Mouse (Mus musculus) midbrain, embryonic 10.5 days (tissue): ENCODE measurements around the gene Mut. TPM values are rescaled to one million over a fixed set of nuclear protein-coding genes. Genes with fewer than 3 reads are reported as not detected.
A peak's percentile ranks its signal among the peaks of the same experiment; 100 is the strongest.

Experiments used
- DNase-seq: peaks from one replicate; pipeline ENCODE4 v3.0.0-alpha.2; 2017; ENCODE audit warnings: low spot score
- H3K27ac ChIP-seq: fragments of 300-500 bp; sonication (generic); replicated peaks from 2 replicates; pipeline ENCODE4 v1.5.1; 2016; ENCODE audit warnings: mild to moderate bottlenecking
- H3K27me3 ChIP-seq: fragments of 300-500 bp; sonication (generic); 2 replicates; pipeline ENCODE4 v1.6.1; 2016; ENCODE audit warnings: low read depth, mild to moderate bottlenecking; ENCODE audit not compliant: poor library complexity, severe bottlenecking
- H3K36me3 ChIP-seq: fragments of 300-500 bp; sonication (generic); 2 replicates; pipeline ENCODE4 v1.6.1; 2016; ENCODE audit warnings: mild to moderate bottlenecking, moderate library complexity
- H3K4me1 ChIP-seq: fragments of 300-500 bp; sonication (generic); 2 replicates; pipeline ENCODE4 v1.6.1; 2016
- H3K4me3 ChIP-seq: fragments of 300-500 bp; sonication (generic); 2 replicates; pipeline ENCODE4 v1.5.1; 2016; ENCODE audit warnings: mild to moderate bottlenecking, moderate library complexity
- H3K9me3 ChIP-seq: fragments of 300-500 bp; sonication (generic); replicated peaks from 2 replicates; pipeline ENCODE4 v1.6.1; 2016; ENCODE audit warnings: mild to moderate bottlenecking
- WGBS: fragments of 180-500 bp; shearing (Covaris S2); methylation state at CpG from one replicate; pipeline ENCODE4 v1.1.7; 2016; 5-methylcytosine and 5-hydroxymethylcytosine counted together
- polyA plus RNA-seq: library from polyadenylated mRNA; unstranded; fragments of >200 nt; fragmentation: Nextera tagmentation; extraction: Ambion mirVana; gene quantifications from 2 replicates; pipeline ENCODE4 v1.2.1, GENCODE M21; 2016

The Mut gene
- 27.6 and 29.1 TPM in 2 replicates for polyA plus RNA-seq

DNA sequence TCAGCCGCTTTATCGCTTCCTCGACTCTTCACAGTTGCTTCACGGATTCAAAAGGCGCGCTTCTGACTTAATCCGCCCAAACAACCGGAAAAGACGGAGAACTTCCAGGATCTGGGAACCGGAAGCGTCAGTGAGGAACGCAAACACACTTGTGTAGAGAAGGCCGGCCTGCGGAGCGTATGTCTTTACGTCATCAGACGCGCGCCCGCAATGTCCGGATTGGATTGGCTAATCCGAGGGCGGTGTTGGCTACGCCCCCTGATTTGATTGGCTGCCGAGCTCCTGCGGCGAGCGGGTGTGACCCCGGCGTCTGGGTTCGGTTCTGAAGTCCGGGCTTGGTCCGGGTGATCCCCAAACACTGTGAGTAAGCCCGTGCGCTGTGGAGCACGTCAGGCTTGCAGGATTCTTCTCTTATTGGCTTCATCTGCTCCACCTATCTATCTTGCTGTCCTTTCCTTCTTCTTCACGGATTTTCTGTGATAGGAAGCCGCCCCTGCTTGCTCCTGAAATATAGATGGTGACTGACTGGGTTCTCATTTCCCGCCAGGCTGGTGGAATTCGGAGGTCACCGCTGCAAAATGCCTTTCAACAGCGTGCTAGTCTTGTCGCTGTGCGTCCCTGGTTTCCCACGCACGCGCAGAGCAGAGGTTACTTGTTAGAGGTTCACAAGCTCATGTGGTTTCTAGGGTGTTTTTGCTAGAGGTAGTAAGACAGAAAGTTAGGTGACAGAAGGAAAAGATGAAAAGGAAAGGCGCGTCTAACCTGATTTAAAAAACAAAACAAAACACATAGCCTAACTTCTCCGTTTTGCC is at the start of gene Mut, which contains the start of gene Cenpq:
Mut (plus strand) TSS at position 266 of the 812 bp plus-strand sequence.
Cenpq (minus strand) TSS at position 628 of the 812 bp plus-strand sequence.
- no peaks in the 10 kb centered on the region for H3K9me3 ChIP-seq
- peak; percentile 96 for DNase-seq
- under 1% methylated on average over 50 of the region's 50 CpGs for WGBS
- no peaks in the 10 kb centered on the region for H3K27me3 ChIP-seq
- H3K4me1 ChIP-seq, result peaks cover 13% of the 10 kb centered on the region
- H3K4me3 ChIP-seq, result peak within 1 kb of the TSS; percentile 72
- H3K27ac ChIP-seq, result peak within 1 kb of the TSS; percentile 90
- peaks cover 30% of the 10 kb centered on the region for H3K36me3 ChIP-seq

DNA sequence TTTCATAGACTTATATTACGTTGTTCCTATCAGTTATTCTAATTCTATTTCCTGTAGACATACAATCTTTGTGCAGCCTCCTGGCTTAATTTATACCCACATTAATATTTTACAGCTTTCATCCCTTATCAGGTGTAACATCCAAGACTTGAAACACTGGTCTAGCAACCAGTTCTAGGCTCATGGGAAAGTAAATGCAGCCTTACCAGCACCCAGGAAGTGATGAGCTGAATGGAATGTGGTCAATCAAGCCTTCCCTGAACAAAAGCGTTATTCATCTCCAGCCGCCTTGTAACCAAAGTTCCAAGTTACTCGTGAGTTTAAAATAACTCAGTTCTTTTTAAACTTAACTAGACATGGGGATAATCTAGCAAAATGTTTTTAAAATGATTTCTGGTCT is 49.3 kb upstream of the Mut start:
- 0 out of 2 replicates have a peak, but pooled peaks cover 4% of the 10 kb centered on the region for H3K27me3 ChIP-seq
- DNase-seq, result no peak
- no peaks in the 10 kb centered on the region for H3K9me3 ChIP-seq
- WGBS, result 84% methylated on average over 4 of the region's 4 CpGs
- H3K4me1 ChIP-seq, result peaks cover 5% of the 10 kb centered on the region; the same call in 1 of the 2 replicates
- H3K36me3 ChIP-seq, result no peaks in the 10 kb centered on the region
- H3K4me3 ChIP-seq, result no peak overlapping the region
- no peak overlapping the region for H3K27ac ChIP-seq

DNA sequence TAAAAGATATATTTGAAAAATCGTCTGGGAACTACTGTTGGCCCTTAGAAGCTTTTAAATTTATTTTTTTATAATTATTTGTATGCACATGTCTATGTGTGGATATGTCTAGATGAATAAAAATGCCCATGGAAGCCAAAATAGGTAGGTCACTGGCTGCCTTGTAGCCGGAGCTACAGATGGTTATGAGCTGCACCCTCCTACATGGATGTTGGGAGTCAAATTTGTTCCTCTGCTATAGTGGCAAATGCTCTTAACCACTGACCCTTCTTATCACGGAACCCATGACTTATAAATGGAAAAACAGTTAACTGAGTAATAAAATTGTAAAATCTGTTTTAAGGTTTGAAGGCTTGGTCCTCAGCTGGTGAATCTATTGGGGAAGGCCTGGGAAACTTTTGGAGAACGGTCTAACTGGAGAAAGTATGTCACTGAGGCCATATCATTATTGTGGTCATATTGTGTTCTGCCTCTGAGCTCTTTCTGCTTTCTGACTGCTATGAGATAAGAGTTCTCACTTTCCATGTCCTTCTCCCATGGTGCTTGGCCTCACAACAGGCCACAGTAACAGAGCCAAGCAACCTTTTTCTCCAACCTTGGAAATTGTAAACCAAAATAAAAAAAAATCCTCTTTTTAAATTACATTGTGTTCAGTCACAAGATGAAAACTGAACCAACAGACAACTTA is 46.5 kb upstream of the Mut start:
- no peak for DNase-seq
- 80% methylated on average over 4 of the region's 4 CpGs for WGBS
- no peaks in the 10 kb centered on the region for H3K36me3 ChIP-seq
- no peak overlapping the region for H3K4me3 ChIP-seq
- no peak overlapping the region for H3K27ac ChIP-seq
- H3K4me1 ChIP-seq, result no peaks in the 10 kb centered on the region
- no peaks in the 10 kb centered on the region for H3K9me3 ChIP-seq
- H3K27me3 ChIP-seq, result no peaks in the 10 kb centered on the region

DNA sequence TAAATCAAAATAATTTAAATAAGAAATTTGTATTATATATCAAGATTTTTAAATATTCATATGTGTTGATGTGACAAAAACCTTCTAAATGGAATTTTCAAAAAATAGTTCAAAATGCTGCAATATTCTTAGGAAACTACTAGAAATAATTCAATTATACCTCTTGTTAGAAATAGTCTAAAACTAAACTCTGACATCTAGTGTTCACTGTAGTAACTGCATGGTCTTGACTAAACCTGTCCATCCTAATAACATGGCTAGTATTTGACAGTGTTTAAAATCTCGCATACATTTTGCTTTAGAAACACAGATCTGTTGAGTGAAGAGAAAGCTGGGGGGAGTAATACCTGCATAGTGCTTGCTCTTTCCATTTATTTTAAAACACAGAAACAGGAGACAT is 37.6 kb upstream of the Mut start:
- no peaks in the 10 kb centered on the region for H3K4me1 ChIP-seq
- 77% methylated on average over 1 of the region's 1 CpGs for WGBS
- H3K4me3 ChIP-seq, result no peak overlapping the region
- H3K27ac ChIP-seq, result no peak overlapping the region
- no peaks in the 10 kb centered on the region for H3K36me3 ChIP-seq
- H3K27me3 ChIP-seq, result no peaks in the 10 kb centered on the region
- no peaks in the 10 kb centered on the region for H3K9me3 ChIP-seq
- no peak for DNase-seq

DNA sequence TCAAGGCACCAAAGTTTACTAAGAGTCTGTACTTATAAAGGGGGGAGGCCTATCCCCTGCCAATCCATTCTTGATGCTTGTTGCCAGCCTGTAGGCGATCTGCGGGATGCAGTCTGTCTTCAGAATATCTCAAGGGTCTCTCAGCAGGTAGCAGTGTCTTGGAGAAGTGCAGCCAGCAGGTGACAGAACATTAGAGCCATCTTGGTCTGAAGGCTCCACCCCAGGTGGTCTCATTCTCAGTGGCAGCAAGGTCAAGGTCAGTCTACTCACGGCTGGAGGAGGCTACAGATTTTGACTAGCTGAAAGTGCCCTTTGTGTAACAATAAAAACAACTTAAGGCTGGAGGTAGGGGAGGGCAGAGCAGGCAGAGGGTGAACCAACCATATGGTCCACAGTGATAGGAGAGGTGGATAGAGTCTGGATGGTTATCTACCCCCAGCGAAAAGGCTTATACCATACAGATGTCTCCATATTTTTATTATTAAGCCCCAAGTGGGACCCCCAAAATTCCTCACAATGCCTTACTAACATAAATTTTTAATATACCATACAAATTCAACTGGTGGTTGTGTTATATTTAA is 34.6 kb upstream of the Mut start:
- no peak overlapping the region for H3K4me3 ChIP-seq
- H3K27ac ChIP-seq, result no peak overlapping the region
- H3K9me3 ChIP-seq, result no peaks in the 10 kb centered on the region
- WGBS, result 41% methylated on average over 4 of the region's 4 CpGs
- no peaks in the 10 kb centered on the region for H3K36me3 ChIP-seq
- H3K27me3 ChIP-seq, result no peaks in the 10 kb centered on the region
- DNase-seq, result no peak
- peaks cover 11% of the 10 kb centered on the region for H3K4me1 ChIP-seq

DNA sequence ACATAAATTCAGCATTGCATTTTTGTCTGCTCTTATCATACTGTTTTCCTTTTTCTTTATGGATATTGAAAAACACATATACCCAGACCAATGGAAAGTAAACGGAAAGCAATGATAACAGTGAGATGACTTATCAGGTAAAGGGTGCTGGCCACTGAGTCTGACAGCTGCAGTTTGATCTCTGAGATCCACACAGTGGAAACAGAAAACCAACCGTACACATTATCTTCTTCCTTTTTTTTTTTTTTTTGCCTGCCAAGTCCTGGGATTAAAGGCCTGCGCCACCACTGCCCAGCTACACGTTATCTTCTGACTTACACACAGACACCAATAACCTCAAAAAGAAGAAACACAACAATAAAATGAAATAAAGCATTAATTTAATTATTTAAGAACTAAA is 31.1 kb upstream of the Mut start:
- Histone ChIP-seq H3K4me1 (peaks cover 12% of the 10 kb centered on the region), H3K9me3 (no peaks in the 10 kb centered on the region), H3K4me3 (no peak overlapping the region), H3K27me3 (no peaks in the 10 kb centered on the region), H3K36me3 (no peaks in the 10 kb centered on the region), H3K27ac (no peak overlapping the region)
- WGBS, result 75% methylated on average over 4 of the region's 4 CpGs
- DNase-seq, result no peak

DNA sequence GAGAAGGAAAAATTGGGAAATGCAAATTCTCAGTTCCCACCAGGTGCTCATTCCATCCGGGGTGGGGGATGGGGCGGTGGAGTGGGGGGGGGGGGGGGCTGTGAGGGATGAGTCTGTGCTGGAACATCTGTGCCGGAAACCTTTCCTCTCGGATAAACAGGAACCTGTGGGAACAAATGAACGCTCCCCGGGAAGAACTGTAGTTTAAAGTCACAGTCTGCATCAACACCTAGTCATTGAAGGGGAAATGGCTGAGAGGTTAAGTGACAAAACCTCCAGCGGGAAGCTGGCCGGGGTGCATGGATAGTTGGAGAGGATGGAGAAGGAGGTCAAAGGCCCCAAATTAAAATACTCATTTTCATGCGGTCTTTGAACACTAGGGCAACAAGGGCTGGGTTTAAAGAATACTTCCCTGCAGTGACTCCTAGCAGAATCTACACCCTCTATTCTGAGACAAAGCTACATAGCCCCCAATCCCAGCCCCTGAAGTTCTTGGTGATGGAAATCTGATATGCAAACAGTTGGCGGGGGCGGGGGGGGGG is 30.4 kb upstream of the Mut start:
- peak; percentile 12 for DNase-seq
- H3K9me3 ChIP-seq, result no peaks in the 10 kb centered on the region
- H3K36me3 ChIP-seq, result no peaks in the 10 kb centered on the region
- 8% methylated on average over 11 of the region's 11 CpGs for WGBS
- H3K4me3 ChIP-seq, result peak overlapping the region; percentile 39; the same call in 1 of the 2 replicates
- H3K27me3 ChIP-seq, result no peaks in the 10 kb centered on the region
- no peak overlapping the region for H3K27ac ChIP-seq
- H3K4me1 ChIP-seq, result peaks cover 12% of the 10 kb centered on the region

DNA sequence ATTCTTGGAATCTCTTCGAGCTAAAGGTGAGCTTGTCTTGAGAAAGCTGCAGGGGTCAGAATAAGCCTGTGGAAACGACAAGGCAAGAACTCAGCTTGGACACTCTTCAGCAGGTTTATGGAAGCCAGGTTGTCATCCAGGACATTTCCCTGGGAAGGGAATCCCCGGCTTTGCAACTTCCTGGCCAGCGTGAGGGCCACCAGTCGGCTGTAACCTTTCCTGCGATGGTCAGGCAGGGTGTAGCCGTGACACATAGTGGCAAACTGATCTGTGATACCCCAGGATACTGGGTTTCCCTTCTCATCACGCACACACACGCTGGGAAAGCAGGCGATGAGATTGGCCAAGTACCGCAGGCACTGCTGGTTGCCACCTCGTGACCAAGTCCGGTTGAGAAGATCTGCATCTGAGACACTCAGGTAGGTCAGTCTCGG is 29.7 kb upstream of the Mut start:
- H3K36me3 ChIP-seq, result no peaks in the 10 kb centered on the region
- H3K27ac ChIP-seq, result no peak overlapping the region
- WGBS, result 13% methylated on average over 14 of the region's 14 CpGs
- H3K4me3 ChIP-seq, result peak overlapping the region; percentile 39
- DNase-seq, result peak; percentile 13
- H3K9me3 ChIP-seq, result no peaks in the 10 kb centered on the region
- peaks cover 12% of the 10 kb centered on the region for H3K4me1 ChIP-seq
- no peaks in the 10 kb centered on the region for H3K27me3 ChIP-seq

DNA sequence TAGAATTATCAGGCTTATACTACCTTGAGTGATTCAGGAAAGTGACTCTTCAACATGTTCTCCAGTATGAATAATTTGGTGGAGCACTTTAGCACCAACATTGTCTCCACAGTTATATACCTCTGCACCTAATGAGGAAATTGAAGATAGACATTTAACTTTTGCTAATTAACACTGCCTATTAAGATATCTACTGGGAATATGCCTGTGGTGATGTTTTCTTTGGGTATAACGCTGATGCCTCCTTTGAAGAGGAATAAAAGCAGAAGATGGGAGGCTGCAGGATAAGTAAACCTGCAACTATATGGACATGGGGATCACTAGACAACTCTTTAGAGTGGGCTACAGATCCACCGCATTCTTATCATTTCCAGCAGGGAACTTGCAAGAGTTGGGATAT is 20.2 kb upstream of the Mut start, which contains the start of gene Glyatl3:
Glyatl3 (minus strand) TSS at position 101 of the 400 bp plus-strand sequence.
- no peaks in the 10 kb centered on the region for H3K9me3 ChIP-seq
- WGBS, result 95% methylated on average over 2 of the region's 2 CpGs
- H3K4me1 ChIP-seq, result no peaks in the 10 kb centered on the region
- H3K27me3 ChIP-seq, result no peaks in the 10 kb centered on the region
- no peak within 1 kb of the TSS for H3K4me3 ChIP-seq
- no peak for DNase-seq
- H3K27ac ChIP-seq, result no peak within 1 kb of the TSS
- H3K36me3 ChIP-seq, result no peaks in the 10 kb centered on the region

DNA sequence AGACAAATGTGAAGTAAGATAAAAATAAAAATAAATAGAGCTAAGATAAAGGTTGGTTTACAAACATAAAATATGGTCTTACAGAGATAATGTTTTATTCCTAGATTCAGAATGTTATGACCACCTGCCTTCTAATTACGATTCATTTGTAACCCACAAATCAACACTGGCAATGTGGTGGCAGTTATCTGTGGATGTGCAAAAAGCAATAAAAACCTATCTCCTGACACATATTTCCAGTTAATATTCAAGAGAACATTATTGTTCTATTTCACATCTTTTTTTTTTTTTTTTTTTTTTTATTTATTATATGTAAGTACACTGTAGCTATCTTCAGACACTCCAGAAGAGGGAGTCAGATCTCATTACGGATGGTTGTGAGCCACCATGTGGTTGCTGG is 19.0 kb upstream of the Mut start:
- no peaks in the 10 kb centered on the region for H3K4me1 ChIP-seq
- 82% methylated on average over 2 of the region's 2 CpGs for WGBS
- no peak overlapping the region for H3K4me3 ChIP-seq
- DNase-seq, result no peak
- no peaks in the 10 kb centered on the region for H3K9me3 ChIP-seq
- H3K27me3 ChIP-seq, result no peaks in the 10 kb centered on the region
- H3K36me3 ChIP-seq, result no peaks in the 10 kb centered on the region
- H3K27ac ChIP-seq, result no peak overlapping the region

DNA sequence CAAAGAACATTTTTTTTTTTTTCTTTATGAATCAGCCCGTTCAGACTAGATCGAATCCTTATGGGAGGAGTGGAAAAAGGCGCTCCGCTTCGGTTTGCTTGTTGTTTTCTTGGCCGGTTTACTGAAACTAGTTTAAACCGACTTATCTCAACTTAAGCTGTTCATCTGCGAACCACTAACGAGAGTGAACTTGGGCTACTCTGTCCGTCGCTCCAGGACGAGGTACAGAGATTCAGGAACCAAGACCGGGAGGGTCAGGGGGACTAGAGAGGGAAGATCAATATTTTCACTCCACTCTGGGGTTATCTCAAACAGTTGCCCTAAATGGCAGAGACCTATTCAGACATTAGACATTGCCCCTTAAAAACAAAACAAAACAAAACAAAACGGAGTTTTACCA is 500 bp upstream of the Mut start:
- Histone ChIP-seq H3K4me1 (peaks cover 13% of the 10 kb centered on the region), H3K27me3 (no peaks in the 10 kb centered on the region), H3K9me3 (no peaks in the 10 kb centered on the region), H3K36me3 (peaks cover 36% of the 10 kb centered on the region), H3K4me3 (peak overlapping the region; percentile 72), H3K27ac (peak overlapping the region; percentile 90)
- WGBS, result 1% methylated on average over 14 of the region's 14 CpGs
- no peak for DNase-seq

DNA sequence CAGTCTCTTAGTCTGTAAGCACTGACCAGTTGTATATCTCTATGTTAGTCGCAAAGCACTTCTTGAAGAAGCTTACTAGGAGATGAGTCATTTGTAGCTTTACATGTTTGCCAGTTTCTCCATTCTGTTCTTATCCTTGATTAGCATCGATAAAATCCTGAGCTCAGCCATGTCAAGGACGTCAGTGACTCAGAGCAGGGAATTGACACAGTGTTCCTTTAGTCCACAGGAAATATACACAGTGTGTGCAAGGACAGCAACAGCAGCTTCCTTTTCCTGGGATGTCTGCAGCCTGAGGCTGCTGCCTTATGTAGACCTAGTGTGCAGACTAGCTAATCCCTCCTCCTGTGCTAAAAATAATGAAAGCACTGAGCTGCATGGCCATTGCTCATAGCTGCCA is 14.0 kb downstream of the Mut start:
- H3K27me3 ChIP-seq, result no peaks in the 10 kb centered on the region
- no peaks in the 10 kb centered on the region for H3K9me3 ChIP-seq
- H3K36me3 ChIP-seq, result peaks cover 59% of the 10 kb centered on the region
- no peak overlapping the region for H3K4me3 ChIP-seq
- 91% methylated on average over 3 of the region's 3 CpGs for WGBS
- no peak for DNase-seq
- no peak overlapping the region for H3K27ac ChIP-seq
- no peaks in the 10 kb centered on the region for H3K4me1 ChIP-seq
